Mouse (Mus musculus): Measurements from ENCODE around the gene Gak. TPM values are rescaled to one million over a fixed set of nuclear protein-coding genes. Genes with fewer than 3 reads are reported as not detected.
"Not testable (repeated sequence)": the region's sequence is repeated elsewhere in the genome, so short reads cannot be mapped to it uniquely, and the experiment has no call there.

Gene Gak
- polyA plus RNA-seq, 1 experiment = 581 TPM

DNA sequence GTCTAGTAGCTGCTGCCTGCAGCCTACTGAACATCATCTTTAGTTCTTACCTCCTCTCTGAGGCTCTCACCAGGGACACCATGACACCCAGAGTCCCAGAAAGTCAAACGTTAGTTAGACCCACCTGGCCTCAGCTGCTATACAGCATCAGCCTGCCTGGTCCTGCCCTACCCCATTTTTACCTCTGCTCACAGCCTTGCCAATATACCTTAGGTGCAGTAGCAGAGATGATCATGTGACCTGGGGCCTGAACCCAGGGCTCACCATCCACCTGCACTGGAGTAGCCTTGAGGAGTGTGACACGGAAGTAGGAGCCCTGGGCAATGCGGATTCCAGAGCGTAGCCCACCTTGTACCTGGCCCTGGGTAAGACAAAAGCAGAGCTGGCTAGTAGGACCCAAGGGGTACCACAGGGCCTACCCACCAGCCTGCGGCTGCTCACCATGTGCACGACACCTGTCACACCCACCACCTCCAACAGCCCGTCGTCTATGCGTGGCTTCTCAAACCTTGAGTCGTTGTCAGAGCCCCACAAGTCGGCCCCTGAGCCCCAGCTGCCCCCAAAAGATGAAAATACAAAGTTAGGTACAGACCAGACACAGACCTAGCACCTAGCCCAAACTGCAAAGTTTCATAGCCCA, 19.5 kb upstream of the Gak start:
- 91% methylated on average over 11 of the region's 11 CpGs for WGBS
- Histone ChIP-seq H3K4me3 (ENCODE audit: insufficient read depth, low read depth, low read length) (no peak overlapping the region), H3K27ac (ENCODE audit: insufficient read depth, low read depth, low read length) (no peak overlapping the region), H3K4me1 (ENCODE audit: control insufficient read depth, insufficient read depth, low read length) (no peaks in the 10 kb centered on the region)
- no peak for TF ChIP-seq CTCF (IDR thresholded peaks at IDR 0.05; ENCODE audit: insufficient read depth, low read depth, low read length)
- TF ChIP-seq POLR2A (IDR thresholded peaks at IDR 0.05; ENCODE audit: insufficient read depth, low read depth, low read length) = no peak

DNA sequence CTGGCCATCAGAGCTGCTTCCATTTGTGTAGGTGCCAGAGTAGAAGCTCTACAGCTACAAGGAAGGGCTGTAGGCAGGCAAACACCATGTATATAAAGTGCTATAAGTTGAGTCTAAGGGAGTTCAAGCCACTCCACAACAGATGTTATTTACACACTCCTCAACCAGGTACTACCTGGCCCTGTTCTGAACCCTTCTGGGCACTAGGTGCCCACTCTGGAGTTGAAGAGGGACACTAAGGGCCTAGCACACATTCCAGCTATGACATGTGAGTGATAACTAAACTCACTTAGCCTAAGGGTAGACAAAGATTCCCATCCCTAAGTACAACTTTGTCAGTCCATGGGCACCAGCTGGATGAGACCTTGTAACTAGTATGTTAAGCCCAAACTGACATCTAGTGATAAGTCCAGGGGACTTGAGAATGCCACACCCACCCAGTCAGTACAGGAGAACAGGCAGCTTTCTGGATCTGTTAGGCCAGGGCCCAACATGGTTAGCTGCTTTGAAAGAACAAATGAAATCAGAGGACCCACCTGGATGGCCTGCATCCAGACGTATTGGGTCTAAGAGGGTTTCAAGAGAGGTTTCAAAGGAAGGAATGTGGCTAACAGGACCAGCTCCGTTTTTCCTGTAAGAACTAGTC, 18.4 kb upstream of the Gak start:
- no peak overlapping the region for H3K4me3 ChIP-seq (ENCODE audit: insufficient read depth, low read depth, low read length)
- H3K27ac ChIP-seq (ENCODE audit: insufficient read depth, low read depth, low read length) = no peak overlapping the region
- 89% methylated on average over 2 of the region's 2 CpGs for WGBS
- no peak for TF ChIP-seq CTCF (IDR thresholded peaks at IDR 0.05; ENCODE audit: insufficient read depth, low read depth, low read length)
- no peak for TF ChIP-seq POLR2A (IDR thresholded peaks at IDR 0.05; ENCODE audit: insufficient read depth, low read depth, low read length)
- H3K4me1 ChIP-seq (ENCODE audit: control insufficient read depth, insufficient read depth, low read length) = no peaks in the 10 kb centered on the region

DNA sequence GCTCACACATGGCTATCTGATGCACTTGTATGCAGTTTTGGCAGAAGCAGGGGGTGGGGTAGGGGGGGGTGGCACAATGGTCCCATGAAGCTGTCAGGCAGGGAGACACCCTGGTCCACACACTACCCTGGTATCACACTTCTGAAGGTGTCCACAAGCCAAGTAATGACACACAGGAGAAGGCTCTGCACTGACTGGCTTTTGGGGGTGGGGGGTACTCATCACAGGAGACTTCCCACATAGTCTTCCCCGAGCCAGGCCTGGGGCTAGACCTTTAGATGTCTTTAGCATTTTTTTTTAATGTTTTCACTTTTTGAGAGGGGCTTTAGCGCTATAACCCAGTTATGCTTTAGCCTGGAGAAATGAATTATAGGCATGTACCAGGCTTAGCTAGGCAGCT, 17.8 kb upstream of the Gak start:
- Histone ChIP-seq H3K4me3 (ENCODE audit: insufficient read depth, low read depth, low read length) (no peak overlapping the region), H3K27ac (ENCODE audit: insufficient read depth, low read depth, low read length) (no peak overlapping the region), H3K4me1 (ENCODE audit: control insufficient read depth, insufficient read depth, low read length) (no peaks in the 10 kb centered on the region)
- TF ChIP-seq CTCF (IDR thresholded peaks at IDR 0.05; ENCODE audit: insufficient read depth, low read depth, low read length) (no peak), POLR2A (IDR thresholded peaks at IDR 0.05; ENCODE audit: insufficient read depth, low read depth, low read length) (no peak)
- WGBS = 90% methylated on average over 2 of the region's 2 CpGs

DNA sequence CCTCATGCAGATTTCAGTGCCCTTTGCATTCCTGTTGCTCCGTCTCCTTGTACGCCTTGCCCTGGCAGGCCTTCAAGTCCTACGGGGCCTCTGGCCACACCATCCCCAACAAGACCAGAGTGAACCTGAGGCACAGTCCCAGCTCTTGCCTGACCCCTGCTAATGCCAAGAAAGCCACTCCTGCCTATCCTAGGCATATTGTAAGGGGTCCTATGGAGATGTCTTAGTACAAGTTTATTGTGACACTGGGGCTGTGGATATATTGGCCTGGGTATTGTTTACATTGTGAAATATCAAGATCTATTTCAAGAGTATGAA, 16.7 kb upstream of the Gak start:
- H3K4me3 ChIP-seq (ENCODE audit: insufficient read depth, low read depth, low read length) = no peak overlapping the region
- 52% methylated on average over 3 of the region's 3 CpGs for WGBS
- TF ChIP-seq CTCF (IDR thresholded peaks at IDR 0.05; ENCODE audit: insufficient read depth, low read depth, low read length) = no peak
- no peak for TF ChIP-seq POLR2A (IDR thresholded peaks at IDR 0.05; ENCODE audit: insufficient read depth, low read depth, low read length)
- H3K27ac ChIP-seq (ENCODE audit: insufficient read depth, low read depth, low read length) = no peak overlapping the region
- no peaks in the 10 kb centered on the region for H3K4me1 ChIP-seq (ENCODE audit: control insufficient read depth, insufficient read depth, low read length)

DNA sequence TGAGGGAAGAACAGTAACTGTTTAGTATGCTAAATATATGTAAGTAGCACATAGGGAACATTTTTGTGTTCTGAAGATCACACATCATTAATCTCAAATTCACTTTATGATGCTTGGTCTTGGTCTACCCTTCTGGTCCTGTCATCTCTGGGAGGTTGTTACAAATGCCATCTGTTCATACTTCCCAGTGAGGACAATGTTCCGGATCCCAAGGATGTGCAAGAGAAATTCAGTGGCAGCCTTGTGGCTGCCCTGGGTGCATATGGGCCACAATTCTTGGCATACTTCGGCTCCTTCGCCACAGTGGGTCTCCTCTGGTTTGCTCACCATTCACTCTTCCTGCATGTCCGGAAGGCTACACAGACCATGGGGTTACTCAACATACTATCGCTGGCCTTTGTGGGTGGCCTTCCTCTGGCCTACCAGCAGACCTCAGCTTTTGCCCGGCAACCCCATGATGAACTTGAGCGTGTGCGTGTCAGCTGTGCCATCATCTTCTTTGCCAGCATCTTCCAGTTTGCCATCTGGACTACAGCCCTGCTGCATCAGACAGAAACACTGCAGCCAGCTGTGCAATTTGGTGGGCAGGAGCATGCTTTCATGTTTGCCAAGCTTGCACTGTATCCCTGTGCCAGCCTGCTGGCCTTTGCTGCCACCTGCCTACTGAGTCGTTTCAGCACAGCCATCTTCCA, 16.2 kb upstream of the Gak start:
- TF ChIP-seq CTCF (IDR thresholded peaks at IDR 0.05; ENCODE audit: insufficient read depth, low read depth, low read length) = no peak
- TF ChIP-seq POLR2A (IDR thresholded peaks at IDR 0.05; ENCODE audit: insufficient read depth, low read depth, low read length) = no peak
- no peak overlapping the region for H3K4me3 ChIP-seq (ENCODE audit: insufficient read depth, low read depth, low read length)
- no peaks in the 10 kb centered on the region for H3K4me1 ChIP-seq (ENCODE audit: control insufficient read depth, insufficient read depth, low read length)
- no peak overlapping the region for H3K27ac ChIP-seq (ENCODE audit: insufficient read depth, low read depth, low read length)
- WGBS = 60% methylated on average over 9 of the region's 9 CpGs

DNA sequence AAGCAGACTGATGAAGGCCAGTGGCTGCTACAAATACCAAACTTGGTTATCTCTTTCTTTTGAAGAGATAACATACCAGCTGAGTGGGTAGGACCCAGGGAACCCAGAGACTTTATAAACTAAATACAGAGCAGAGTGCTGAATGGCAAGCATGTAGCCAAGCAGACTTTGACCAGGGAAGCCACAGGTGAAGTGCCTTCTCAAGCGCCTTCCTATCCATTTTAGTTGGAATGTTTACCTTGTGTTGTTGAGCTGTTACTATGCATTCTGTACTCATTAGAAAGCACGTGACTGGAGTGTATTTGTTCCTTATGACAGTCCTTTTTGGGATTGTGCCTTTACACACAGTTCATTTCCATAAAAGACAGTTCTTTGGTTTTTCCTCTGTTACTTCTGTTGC, 14.1 kb upstream of the Gak start:
- WGBS = 74% methylated on average over 2 of the region's 2 CpGs
- TF ChIP-seq POLR2A (IDR thresholded peaks at IDR 0.05; ENCODE audit: insufficient read depth, low read depth, low read length) (no peak), CTCF (IDR thresholded peaks at IDR 0.05; ENCODE audit: insufficient read depth, low read depth, low read length) (no peak)

DNA sequence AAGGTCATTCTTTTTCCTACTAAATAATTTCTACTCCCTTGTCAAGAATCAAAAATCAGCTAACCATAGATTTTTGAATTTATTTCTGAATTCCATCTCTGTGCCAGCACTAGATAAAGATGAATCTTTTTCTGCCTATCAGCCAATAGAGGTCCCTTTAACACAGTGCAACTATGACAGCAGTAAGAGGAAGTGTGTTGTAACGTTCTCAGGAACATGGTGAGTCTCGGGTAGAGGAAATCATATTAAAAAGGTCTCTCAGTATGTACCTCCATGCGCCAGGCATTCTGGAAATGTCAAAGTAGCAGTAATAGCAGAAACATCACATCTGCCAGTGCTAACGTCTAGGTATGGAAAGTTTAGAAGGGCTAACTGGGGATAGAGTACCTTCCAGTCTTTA, 6.6 kb upstream of the Gak start:
- WGBS = 79% methylated on average over 4 of the region's 4 CpGs

More for the DNA sequence above, 14.1 kb upstream of the Gak start:
- no peaks in the 10 kb centered on the region for H3K4me1 ChIP-seq (ENCODE audit: control insufficient read depth, insufficient read depth, low read length)
- H3K27ac ChIP-seq (ENCODE audit: insufficient read depth, low read depth, low read length) = no peak overlapping the region
- no peak overlapping the region for H3K4me3 ChIP-seq (ENCODE audit: insufficient read depth, low read depth, low read length)

DNA sequence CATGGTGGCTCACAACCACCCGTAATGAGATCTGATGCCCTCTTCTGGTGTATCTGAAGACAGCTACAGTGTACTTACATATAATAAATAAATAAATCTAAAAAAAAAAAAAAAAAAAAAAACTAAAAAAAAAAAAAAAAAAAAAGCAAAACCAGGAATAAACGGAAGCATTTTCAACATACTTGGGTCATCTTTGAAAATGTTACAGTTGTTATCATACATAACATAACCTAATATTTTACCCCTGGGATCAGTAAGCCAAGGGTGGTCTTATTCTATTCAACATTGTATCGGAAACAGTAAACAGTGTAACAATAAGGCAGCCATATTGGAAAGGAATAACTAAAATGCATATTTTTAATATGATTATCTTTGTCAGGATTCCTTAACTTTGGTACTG, 4.5 kb upstream of the Gak start:
- not testable (repeated sequence) for H3K4me3 ChIP-seq (ENCODE audit: insufficient read depth, low read depth, low read length); H3K4me1 ChIP-seq (ENCODE audit: control insufficient read depth, insufficient read depth, low read length); H3K27ac ChIP-seq (ENCODE audit: insufficient read depth, low read depth, low read length)
- WGBS = 87% methylated on average over 2 of the region's 3 CpGs

More for the DNA sequence above, 6.6 kb upstream of the Gak start:
- TF ChIP-seq POLR2A (IDR thresholded peaks at IDR 0.05; ENCODE audit: insufficient read depth, low read depth, low read length) = no peak
- TF ChIP-seq CTCF (IDR thresholded peaks at IDR 0.05; ENCODE audit: insufficient read depth, low read depth, low read length) = no peak
- Histone ChIP-seq H3K4me3 (ENCODE audit: insufficient read depth, low read depth, low read length) (no peak overlapping the region), H3K4me1 (ENCODE audit: control insufficient read depth, insufficient read depth, low read length) (no peaks in the 10 kb centered on the region), H3K27ac (ENCODE audit: insufficient read depth, low read depth, low read length) (no peak overlapping the region)

DNA sequence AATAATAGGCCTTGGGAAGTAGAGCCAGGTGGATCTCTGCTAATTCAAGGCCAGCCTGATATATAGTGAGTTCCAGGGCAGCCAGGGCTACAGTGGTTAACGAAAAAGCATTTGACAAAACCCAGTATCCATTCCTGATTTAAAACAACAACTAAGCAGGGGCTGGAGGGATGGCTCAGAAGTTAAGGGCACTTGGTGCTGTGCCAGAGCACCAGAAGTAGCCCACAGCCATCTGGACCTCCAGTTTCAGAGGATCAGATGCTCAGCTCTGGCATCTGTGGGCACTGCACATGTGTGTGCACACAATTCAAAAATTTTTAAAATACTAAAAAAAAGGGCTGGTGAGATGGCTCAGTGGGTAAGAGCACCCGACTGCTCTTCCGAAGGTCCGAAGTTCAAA, 4.1 kb upstream of the Gak start:
- H3K4me3 ChIP-seq (ENCODE audit: insufficient read depth, low read depth, low read length) = no peak overlapping the region
- H3K27ac ChIP-seq (ENCODE audit: insufficient read depth, low read depth, low read length) = no peak overlapping the region
- 84% methylated on average over 4 of the region's 4 CpGs for WGBS
- TF ChIP-seq POLR2A (IDR thresholded peaks at IDR 0.05; ENCODE audit: insufficient read depth, low read depth, low read length) = no peak
- TF ChIP-seq CTCF (IDR thresholded peaks at IDR 0.05; ENCODE audit: insufficient read depth, low read depth, low read length) = no peak
- no peaks in the 10 kb centered on the region for H3K4me1 ChIP-seq (ENCODE audit: control insufficient read depth, insufficient read depth, low read length)
